Mouse (Mus musculus): ENCODE results near the gene Zdhhc22.

The Zdhhc22 gene

GRCm38 (mm10) chr12:86936587-86937343, 53.5 kb downstream of the Zdhhc22 start:
- DNase-seq (ENCODE audit: low spot score): no peak

- no peak for DNase-seq (ENCODE audit: low spot score)
Measured at GRCm38 (mm10) chr12:86935692-86936282, 54.4 kb downstream of the Zdhhc22 start.

- no peak for DNase-seq (ENCODE audit: low spot score)
Measured at GRCm38 (mm10) chr12:86934748-86935147, 55.5 kb downstream of the Zdhhc22 start.

- DNase-seq (ENCODE audit: low spot score): no peak
Measured at GRCm38 (mm10) chr12:86932575-86932952, 57.7 kb downstream of the Zdhhc22 start.

GRCm38 (mm10) chr12:86931919-86932574, 58.2 kb downstream of the Zdhhc22 start:
- no peak for DNase-seq (ENCODE audit: low spot score)

GRCm38 (mm10) chr12:86930934-86931729, 59.1 kb downstream of the Zdhhc22 start:
- DNase-seq (ENCODE audit: low spot score): no peak

Data from T-cell, adult 2 months (primary cell).